Mouse (Mus musculus): Measurements from ENCODE around the gene Tomm34. TPM values are rescaled to one million over a fixed set of nuclear protein-coding genes. Genes with fewer than 3 reads are reported as not detected.

Tomm34 gene
- polyA plus RNA-seq, 1 experiment: 31.0 TPM

- no peak for TF ChIP-seq POLR2A (IDR thresholded peaks at IDR 0.05; ENCODE audit: low read depth, low read length)
- no peaks in the 10 kb centered on the region for H3K27me3 ChIP-seq (replicated peaks; ENCODE audit: control insufficient read depth, insufficient read depth, low read length)
- DNase-seq: no peak
- H3K27ac ChIP-seq (ENCODE audit: insufficient read depth, low read depth, low read length): no peak overlapping the region
- no peaks in the 10 kb centered on the region for H3K4me1 ChIP-seq (ENCODE audit: control insufficient read depth, insufficient read depth, low read length)
- no peak overlapping the region for H3K4me3 ChIP-seq (ENCODE audit: insufficient read depth, low read depth, low read length)
- no peaks in the 10 kb centered on the region for H3K36me3 ChIP-seq (ENCODE audit: control insufficient read depth, insufficient read depth, low read length)
- WGBS: 85% methylated on average over 6 of the region's 6 CpGs
Measured at GRCm38 (mm10) chr2:164087416-164088017, 16.5 kb upstream of the Tomm34 start.

- H3K27ac ChIP-seq (ENCODE audit: insufficient read depth, low read depth, low read length): no peak overlapping the region
Measured at GRCm38 (mm10) chr2:164084342-164084700, 13.4 kb upstream of the Tomm34 start.

GRCm38 (mm10) chr2:164083609-164084341, 12.8 kb upstream of the Tomm34 start:
- Histone ChIP-seq H3K4me3 (ENCODE audit: insufficient read depth, low read depth, low read length) (no peak overlapping the region), H3K4me1 (ENCODE audit: control insufficient read depth, insufficient read depth, low read length) (no peaks in the 10 kb centered on the region)

More at GRCm38 (mm10) chr2:164084342-164084700, 13.4 kb upstream of the Tomm34 start:
- H3K4me1 ChIP-seq (ENCODE audit: control insufficient read depth, insufficient read depth, low read length): no peaks in the 10 kb centered on the region
- no peaks in the 10 kb centered on the region for H3K36me3 ChIP-seq (ENCODE audit: control insufficient read depth, insufficient read depth, low read length)
- no peak overlapping the region for H3K4me3 ChIP-seq (ENCODE audit: insufficient read depth, low read depth, low read length)
- no peak for TF ChIP-seq POLR2A (IDR thresholded peaks at IDR 0.05; ENCODE audit: low read depth, low read length)
- TF ChIP-seq CTCF (conservative IDR thresholded peaks at IDR 0.05; ENCODE audit: insufficient read depth, insufficient read length, low read depth, low read length): no peak
- H3K27me3 ChIP-seq (replicated peaks; ENCODE audit: control insufficient read depth, insufficient read depth, low read length): no peaks in the 10 kb centered on the region
- no peak for DNase-seq
- WGBS: 80% methylated on average over 7 of the region's 7 CpGs

GRCm38 (mm10) chr2:164082175-164082574, 11.2 kb upstream of the Tomm34 start:
- H3K36me3 ChIP-seq (ENCODE audit: control insufficient read depth, insufficient read depth, low read length): no peaks in the 10 kb centered on the region
- no peaks in the 10 kb centered on the region for H3K4me1 ChIP-seq (ENCODE audit: control insufficient read depth, insufficient read depth, low read length)
- no peak for DNase-seq
- 66% methylated on average over 10 of the region's 10 CpGs for WGBS
- no peaks in the 10 kb centered on the region for H3K27me3 ChIP-seq (replicated peaks; ENCODE audit: control insufficient read depth, insufficient read depth, low read length)
- no peak overlapping the region for H3K4me3 ChIP-seq (ENCODE audit: insufficient read depth, low read depth, low read length)
- TF ChIP-seq CTCF (conservative IDR thresholded peaks at IDR 0.05; ENCODE audit: insufficient read depth, insufficient read length, low read depth, low read length) (no peak), POLR2A (IDR thresholded peaks at IDR 0.05; ENCODE audit: low read depth, low read length) (no peak)
- no peak overlapping the region for H3K27ac ChIP-seq (ENCODE audit: insufficient read depth, low read depth, low read length)

More at GRCm38 (mm10) chr2:164083609-164084341, 12.8 kb upstream of the Tomm34 start:
- TF ChIP-seq POLR2A (IDR thresholded peaks at IDR 0.05; ENCODE audit: low read depth, low read length) (no peak), CTCF (conservative IDR thresholded peaks at IDR 0.05; ENCODE audit: insufficient read depth, insufficient read length, low read depth, low read length) (no peak)
- no peak for DNase-seq
- Histone ChIP-seq H3K27me3 (replicated peaks; ENCODE audit: control insufficient read depth, insufficient read depth, low read length) (no peaks in the 10 kb centered on the region), H3K36me3 (ENCODE audit: control insufficient read depth, insufficient read depth, low read length) (no peaks in the 10 kb centered on the region), H3K27ac (ENCODE audit: insufficient read depth, low read depth, low read length) (no peak overlapping the region)
- WGBS: 81% methylated on average over 19 of the region's 19 CpGs

GRCm38 (mm10) chr2:164081577-164081976, 10.6 kb upstream of the Tomm34 start:
- no peak overlapping the region for H3K4me3 ChIP-seq (ENCODE audit: insufficient read depth, low read depth, low read length)
- H3K27me3 ChIP-seq (replicated peaks; ENCODE audit: control insufficient read depth, insufficient read depth, low read length): no peaks in the 10 kb centered on the region
- no peak for DNase-seq
- no peak overlapping the region for H3K27ac ChIP-seq (ENCODE audit: insufficient read depth, low read depth, low read length)
- no peaks in the 10 kb centered on the region for H3K36me3 ChIP-seq (ENCODE audit: control insufficient read depth, insufficient read depth, low read length)
- TF ChIP-seq POLR2A (IDR thresholded peaks at IDR 0.05; ENCODE audit: low read depth, low read length): no peak
- no peak for TF ChIP-seq CTCF (conservative IDR thresholded peaks at IDR 0.05; ENCODE audit: insufficient read depth, insufficient read length, low read depth, low read length)
- WGBS: 92% methylated on average over 10 of the region's 10 CpGs
- no peaks in the 10 kb centered on the region for H3K4me1 ChIP-seq (ENCODE audit: control insufficient read depth, insufficient read depth, low read length)

GRCm38 (mm10) chr2:164079488-164079887, 8.5 kb upstream of the Tomm34 start:
- Histone ChIP-seq H3K4me3 (ENCODE audit: insufficient read depth, low read depth, low read length) (no peak overlapping the region), H3K36me3 (ENCODE audit: control insufficient read depth, insufficient read depth, low read length) (no peaks in the 10 kb centered on the region), H3K27me3 (replicated peaks; ENCODE audit: control insufficient read depth, insufficient read depth, low read length) (no peaks in the 10 kb centered on the region), H3K4me1 (ENCODE audit: control insufficient read depth, insufficient read depth, low read length) (no peaks in the 10 kb centered on the region), H3K27ac (ENCODE audit: insufficient read depth, low read depth, low read length) (no peak overlapping the region)
- WGBS: 84% methylated on average over 6 of the region's 6 CpGs
- TF ChIP-seq POLR2A (IDR thresholded peaks at IDR 0.05; ENCODE audit: low read depth, low read length) (no peak), CTCF (conservative IDR thresholded peaks at IDR 0.05; ENCODE audit: insufficient read depth, insufficient read length, low read depth, low read length) (no peak)
- DNase-seq: no peak

GRCm38 (mm10) chr2:164077875-164078274, 6.9 kb upstream of the Tomm34 start:
- 68% methylated on average over 5 of the region's 5 CpGs for WGBS
- TF ChIP-seq POLR2A (IDR thresholded peaks at IDR 0.05; ENCODE audit: low read depth, low read length): no peak
- no peaks in the 10 kb centered on the region for H3K27me3 ChIP-seq (replicated peaks; ENCODE audit: control insufficient read depth, insufficient read depth, low read length)
- no peaks in the 10 kb centered on the region for H3K36me3 ChIP-seq (ENCODE audit: control insufficient read depth, insufficient read depth, low read length)
- no peak overlapping the region for H3K4me3 ChIP-seq (ENCODE audit: insufficient read depth, low read depth, low read length)
- no peak for DNase-seq
- no peaks in the 10 kb centered on the region for H3K4me1 ChIP-seq (ENCODE audit: control insufficient read depth, insufficient read depth, low read length)
- no peak overlapping the region for H3K27ac ChIP-seq (ENCODE audit: insufficient read depth, low read depth, low read length)

All from kidney, adult 2 months (tissue).